Mouse (Mus musculus) B cell, adult 67 days (primary cell): ENCODE data around the gene Taar7f. TPM values are rescaled to one million over a fixed set of nuclear protein-coding genes. Genes with fewer than 3 reads are reported as not detected.

Experiments
- total RNA-seq, 2 experiments: library from RNA; stranded (reverse); gene quantifications; 4 replicates each; pipeline ENCODE4 v1.2.4; 2023

Taar7f gene
- total RNA-seq: not detected

DNA sequence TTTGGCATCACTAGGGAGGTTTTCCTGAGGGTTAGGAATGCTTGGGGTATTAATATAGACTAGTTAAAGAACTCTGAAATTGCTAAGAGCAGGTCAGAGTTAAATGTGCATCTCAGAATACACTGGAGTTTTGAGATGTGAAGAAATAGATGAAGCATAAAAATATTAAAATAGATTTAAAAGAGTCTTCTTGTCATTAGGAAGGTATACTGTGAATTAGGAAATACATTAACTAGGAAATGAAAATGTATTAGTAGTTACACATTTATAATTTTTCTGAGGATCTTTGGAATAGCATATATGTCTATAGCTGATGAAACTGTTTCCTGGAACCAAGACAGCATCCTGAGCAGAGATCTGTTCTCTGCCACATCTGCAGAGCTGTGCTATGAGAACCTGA, at the start of gene Taar7f:
Gene Taar7f, plus strand, starts transcription at position 301 of the 400 bp plus-strand sequence.

DNA sequence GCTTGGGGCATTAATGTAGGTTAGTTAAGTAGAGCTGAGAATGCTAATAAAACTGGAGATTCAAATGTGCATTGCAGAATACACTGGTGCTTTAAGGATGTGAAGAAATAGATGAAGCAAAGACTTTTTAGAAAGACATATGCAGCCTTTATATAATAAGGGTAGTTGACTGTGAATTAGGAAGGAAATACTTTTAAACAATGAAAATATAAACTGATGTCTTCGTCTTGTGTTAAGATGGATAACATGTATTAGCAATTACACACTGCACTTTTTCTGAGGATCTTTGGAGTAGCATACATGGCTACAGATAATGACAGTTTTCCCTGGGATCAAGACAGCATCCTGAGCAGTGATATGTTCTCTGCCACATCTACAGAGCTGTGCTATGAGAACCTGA, 49.7 kb upstream of the Taar7f start, which contains the start of gene Taar7b:
Gene Taar7b, plus strand, starts transcription at position 301 of the 400 bp plus-strand sequence.

DNA sequence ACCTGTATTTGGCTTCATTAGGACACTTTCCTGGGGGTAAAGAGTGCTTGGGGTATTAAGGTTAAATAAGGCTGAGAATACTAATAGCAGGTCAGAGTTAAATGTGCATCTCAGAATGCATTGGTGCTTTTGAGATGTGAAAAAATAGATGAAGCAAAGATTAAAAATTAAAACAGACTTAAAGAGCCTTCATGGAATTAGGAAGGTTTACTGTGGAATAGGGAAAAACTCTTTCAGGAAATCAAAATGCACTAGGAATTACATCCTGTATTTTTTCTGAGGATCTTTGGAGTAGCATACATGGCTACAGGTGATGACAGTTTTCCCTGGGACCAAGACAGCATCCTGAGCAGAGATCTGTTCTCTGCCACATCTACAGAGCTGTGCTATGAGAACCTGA, 22.4 kb upstream of the Taar7f start, which contains the start of gene Taar7d:
Gene Taar7d, plus strand, starts transcription at position 301 of the 400 bp plus-strand sequence.

DNA sequence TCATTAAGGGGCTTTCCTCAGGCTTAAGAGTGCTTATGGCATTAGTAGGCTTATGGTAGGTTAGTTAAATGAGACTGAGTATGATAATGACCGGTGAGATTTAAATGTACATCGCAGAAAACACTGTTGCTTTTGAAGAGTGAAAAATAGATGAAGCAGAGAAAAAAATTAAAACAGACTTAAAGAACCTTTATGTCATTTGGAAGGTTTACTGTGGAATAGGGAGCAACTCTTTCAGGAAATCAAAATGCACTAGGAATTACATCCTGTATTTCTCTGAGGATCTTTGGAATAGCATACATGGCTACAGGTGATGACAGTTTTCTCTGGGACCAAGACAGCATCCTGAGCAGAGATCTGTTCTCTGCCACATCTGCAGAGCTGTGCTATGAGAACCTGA, 12.0 kb upstream of the Taar7f start, which contains the start of gene Taar7e:
Gene Taar7e, plus strand, starts transcription at position 301 of the 400 bp plus-strand sequence.

DNA sequence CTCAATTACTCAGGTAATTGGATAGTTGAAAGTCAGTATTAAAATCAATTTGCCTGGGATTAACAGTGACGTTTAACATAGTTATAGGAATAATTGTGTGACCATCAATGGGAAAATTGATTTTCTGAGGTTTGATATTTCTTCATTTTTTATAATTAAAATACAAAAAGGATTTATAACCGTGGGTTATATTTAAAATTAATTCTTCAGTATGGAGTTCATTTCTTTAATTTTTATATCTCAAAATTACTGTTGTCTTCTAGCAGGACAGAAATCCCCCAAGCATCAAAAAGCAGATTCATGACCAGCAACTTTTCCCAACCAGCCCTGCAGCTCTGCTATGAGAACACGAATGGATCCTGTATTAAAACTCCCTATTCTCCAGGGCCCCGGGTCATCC, 26.9 kb downstream of the Taar7f start, which contains the start of gene Taar8a:
Gene Taar8a, plus strand, starts transcription at position 301 of the 400 bp plus-strand sequence.

DNA sequence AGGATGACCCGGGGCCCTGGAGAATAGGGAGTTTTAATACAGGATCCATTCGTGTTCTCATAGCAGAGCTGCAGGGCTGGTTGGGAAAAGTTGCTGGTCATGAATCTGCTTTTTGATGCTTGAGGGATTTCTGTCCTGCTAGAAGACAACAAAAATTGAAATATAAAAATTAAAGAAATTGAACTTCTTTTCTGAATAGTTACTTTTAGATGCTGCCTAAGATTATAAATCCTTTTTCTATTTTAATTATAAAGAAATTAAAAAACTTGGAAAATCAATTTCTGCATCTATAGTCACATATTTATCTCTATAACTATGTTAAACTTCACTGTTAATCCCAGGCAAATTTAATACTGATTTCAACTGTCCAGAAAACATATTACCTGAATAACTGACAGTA, 42.9 kb downstream of the Taar7f start, which contains the start of gene Taar8b:
Gene Taar8b, minus strand, starts transcription at position 101 of the 400 bp plus-strand sequence.

Other genes starting within 250 kb of the Taar7f start
- not detected for gene Vnn3, start 198.0 kb upstream of the Taar7f start, total RNA-seq
- not detected for gene Vnn1, start 154.8 kb upstream of the Taar7f start, total RNA-seq
- gene Taar1, start 129.2 kb upstream of the Taar7f start, total RNA-seq: not detected
- gene Taar2, start 110.9 kb upstream of the Taar7f start, total RNA-seq: not detected
- not detected for gene Taar3, start 100.0 kb upstream of the Taar7f start, total RNA-seq
- gene Taar4, start 89.0 kb upstream of the Taar7f start, total RNA-seq: not detected
- not detected for gene Taar5, start 78.8 kb upstream of the Taar7f start, total RNA-seq
- not detected for gene Taar6, start 63.9 kb upstream of the Taar7f start, total RNA-seq
- not detected for gene Taar7a, start 56.0 kb upstream of the Taar7f start, total RNA-seq
- gene Taar7b, start 49.6 kb upstream of the Taar7f start, total RNA-seq: not detected
- not detected for gene Taar7d, start 22.3 kb upstream of the Taar7f start, total RNA-seq
- gene Taar7e, start 11.9 kb upstream of the Taar7f start, total RNA-seq: not detected
- gene Taar8a, start 27.0 kb downstream of the Taar7f start, total RNA-seq: not detected
- not detected for gene Taar8b, start 42.8 kb downstream of the Taar7f start, total RNA-seq
- gene Taar8c, start 52.4 kb downstream of the Taar7f start, total RNA-seq: not detected
- not detected for gene Taar9, start 60.0 kb downstream of the Taar7f start, total RNA-seq
- 100 to 1,000 TPM; 104 to 126 TPM for gene Stx7, start 99.8 kb downstream of the Taar7f start, total RNA-seq
- not detected for gene Moxd1, start 174.0 kb downstream of the Taar7f start, total RNA-seq